Mouse (Mus musculus): Measurements from ENCODE around the gene Slc1a2.
A peak's percentile ranks its signal among the peaks of the same experiment; 100 is the strongest.

Slc1a2 gene

GRCm38 (mm10) chr2:102829201-102829600 is 170.7 kb downstream of the Slc1a2 start:
- peak; percentile 51 to 68 for DNase-seq

- DNase-seq = no peak
These were observed 173.1 kb downstream of the Slc1a2 start for GRCm38 (mm10) chr2:102831547-102831946.

DNA sequence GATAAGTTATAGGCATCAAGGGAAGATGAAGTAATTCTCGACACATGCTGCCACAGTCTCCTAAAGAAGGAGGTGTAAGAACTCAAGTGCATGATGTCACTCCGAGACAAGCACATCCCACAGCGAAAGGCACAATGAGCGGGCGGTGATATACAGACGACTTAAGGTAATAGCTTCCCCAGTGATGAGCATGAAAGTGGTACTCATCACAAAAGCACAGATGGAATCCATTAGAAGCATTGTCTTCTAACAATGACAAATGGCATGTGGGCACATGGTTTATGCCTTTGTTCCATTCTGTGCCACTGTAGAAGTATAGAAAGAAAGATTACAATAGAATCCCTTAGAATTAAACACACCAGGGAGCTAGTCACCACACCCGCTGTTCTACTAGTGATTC is 179.7 kb downstream of the Slc1a2 start:
- no peak for DNase-seq
